Mouse (Mus musculus): ENCODE data around the gene Tcp11l2. TPM values are rescaled to one million over a fixed set of nuclear protein-coding genes. Genes with fewer than 3 reads are reported as not detected.

The Tcp11l2 gene
- total and polyA plus RNA-seq, 3 experiments: 0.81 to 4.3 TPM; not detected in 1

DNA sequence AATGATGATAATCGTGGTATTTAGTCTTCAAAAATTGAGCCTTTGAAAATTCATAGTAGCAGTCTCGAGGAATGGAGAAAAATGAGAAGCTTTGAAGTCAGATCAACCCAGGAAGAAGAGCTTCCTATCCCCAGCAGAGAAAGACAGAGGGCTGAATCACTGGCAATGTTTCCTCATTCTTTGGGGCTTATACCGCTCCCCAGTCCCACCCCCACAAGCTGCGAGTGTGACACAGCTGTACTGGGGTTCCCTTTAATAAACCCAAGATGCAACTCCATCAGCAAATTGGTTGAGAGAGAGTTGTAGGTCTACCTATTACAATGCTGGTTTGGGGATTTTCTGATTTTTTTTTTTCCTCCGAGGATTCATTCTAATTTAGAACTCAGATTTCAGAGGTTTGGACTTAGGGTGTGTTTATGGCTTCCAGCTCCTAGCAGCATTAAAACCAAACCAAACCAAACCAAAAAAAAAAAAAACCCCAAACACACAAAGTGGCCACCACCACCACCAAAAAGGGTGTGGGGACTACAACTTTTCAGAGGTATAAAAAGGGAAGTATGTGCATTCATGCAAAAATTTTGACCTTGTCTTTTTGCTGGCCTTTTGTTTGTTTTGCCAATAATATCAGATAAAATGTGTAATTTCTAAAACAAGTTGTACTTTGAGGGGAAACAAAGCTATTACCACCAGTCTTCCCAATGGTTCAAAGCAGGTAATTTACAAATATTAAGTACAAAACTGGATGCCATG lies 2.6 kb upstream of the Tcp11l2 start:
- Histone ChIP-seq H3K9ac (ENCODE audit: control insufficient read depth, low read depth, low read length, poor library complexity, severe bottlenecking) (0 out of 2 replicates have a peak overlapping the region, but pooled peaks have one; percentile 27), H3K4me3 (ENCODE audit: control insufficient read depth in 1 of 2, insufficient read depth in 1 of 2, low read depth in 2 of 2, low read length in 2 of 2) (no peak overlapping the region), H3K36me3 (ENCODE audit: control insufficient read depth in 1 of 2, insufficient read depth in 2 of 2, low read length in 2 of 2) (peaks cover 0 to 29% of the 10 kb centered on the region in 2 experiments; a peak in 2 of 4 replicates), H3K27ac (ENCODE audit: control insufficient read depth, low read depth, low read length) (peak overlapping the region; percentile 53), H3K27me3 (ENCODE audit: control insufficient read depth in 1 of 2, insufficient read depth in 2 of 2, low read length in 2 of 2) (no peaks in the 10 kb centered on the region), H3K9me3 (replicated peaks; ENCODE audit: insufficient read depth, low read length) (no peaks in the 10 kb centered on the region), H3K79me2 (ENCODE audit: control insufficient read depth, insufficient read depth, low read length, poor library complexity) (no peaks in the 10 kb centered on the region; the same call in 1 of the 2 replicates), H3K4me1 (ENCODE audit: control insufficient read depth in 1 of 2, insufficient read depth in 2 of 2, low read length in 2 of 2) (peaks cover 15 to 23% of the 10 kb centered on the region in 2 experiments)
- peak; percentile 76 for DNase-seq (ENCODE audit: low read depth, low spot score)
- peak; percentile 26; the same call in 1 of the 2 replicates for TF ChIP-seq TBP (IDR thresholded peaks at IDR 0.05; ENCODE audit: low read depth, low read length)
- TF ChIP-seq CHD1 (IDR thresholded peaks at IDR 0.05; ENCODE audit: low read depth, low read length): no peak
- TF ChIP-seq ZKSCAN1 (IDR thresholded peaks at IDR 0.05; ENCODE audit: low read depth, low read length): peak; percentile 37; the same call in 1 of the 2 replicates
- TF ChIP-seq ZNF384 (IDR thresholded peaks at IDR 0.05; ENCODE audit: low read depth, low read length): peak; percentile 93
- peak; percentile 29; the same call in 1 of the 2 replicates for TF ChIP-seq ETS1 (IDR thresholded peaks at IDR 0.05; ENCODE audit: low read depth, low read length)
- no peak for TF ChIP-seq SMC3 (IDR thresholded peaks at IDR 0.05; ENCODE audit: low read depth, low read length)
- TF ChIP-seq NRF1 (IDR thresholded peaks at IDR 0.05; ENCODE audit: insufficient read depth, low read depth, low read length, poor library complexity, severe bottlenecking): no peak
- TF ChIP-seq GATA1 (IDR thresholded peaks at IDR 0.05; ENCODE audit: low read depth, low read length): 0 out of 2 replicates have a peak, but pooled peaks have one; percentile 25
- peak; percentile 30; the same call in 1 of the 2 replicates for TF ChIP-seq MXI1 (IDR thresholded peaks at IDR 0.05; ENCODE audit: low read depth, low read length)
- TF ChIP-seq KAT2A (conservative IDR thresholded peaks at IDR 0.05; ENCODE audit: low read depth, low read length): no peak
- peak; percentile 60 for TF ChIP-seq SIN3A (IDR thresholded peaks at IDR 0.05; ENCODE audit: low read length)
- peak in 1 of 2 experiments; percentile 3; a peak in 1 of 4 replicates for TF ChIP-seq EP300 (IDR thresholded peaks at IDR 0.05; ENCODE audit: low read depth in 1 of 2, low read length in 2 of 2)

DNA sequence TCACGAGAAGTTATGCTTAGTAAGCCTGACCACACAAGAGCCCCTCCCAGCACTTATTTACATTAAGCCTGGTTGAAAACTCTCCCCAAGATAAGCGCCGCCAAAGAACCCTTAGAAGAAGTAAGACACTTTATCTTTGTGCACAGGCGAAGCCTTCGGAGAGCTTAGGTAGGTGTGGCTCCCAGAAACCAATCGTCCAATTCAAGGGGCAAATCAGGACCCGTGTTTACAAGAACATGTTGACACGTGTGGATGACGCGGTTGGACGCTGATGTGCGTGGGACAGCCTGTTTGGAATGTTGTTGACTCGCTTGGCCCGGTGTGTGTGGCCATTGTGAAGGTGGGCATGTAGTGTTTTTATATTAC lies 414 bp upstream of the Tcp11l2 start:
- Histone ChIP-seq H3K4me1 (ENCODE audit: control insufficient read depth in 1 of 2, insufficient read depth in 2 of 2, low read length in 2 of 2) (peaks cover 15 to 32% of the 10 kb centered on the region in 2 experiments), H3K27me3 (ENCODE audit: control insufficient read depth in 1 of 2, insufficient read depth in 2 of 2, low read length in 2 of 2) (no peaks in the 10 kb centered on the region), H3K27ac (ENCODE audit: control insufficient read depth, low read depth, low read length) (peak overlapping the region; percentile 64), H3K36me3 (ENCODE audit: control insufficient read depth in 1 of 2, insufficient read depth in 2 of 2, low read length in 2 of 2) (peaks cover 0 to 37% of the 10 kb centered on the region in 2 experiments; a peak in 2 of 4 replicates), H3K4me3 (ENCODE audit: control insufficient read depth in 1 of 2, insufficient read depth in 1 of 2, low read depth in 2 of 2, low read length in 2 of 2) (peak overlapping the region; percentile 79 to 88), H3K9me3 (replicated peaks; ENCODE audit: insufficient read depth, low read length) (no peaks in the 10 kb centered on the region), H3K79me2 (ENCODE audit: control insufficient read depth, insufficient read depth, low read length, poor library complexity) (no peaks in the 10 kb centered on the region; the same call in 1 of the 2 replicates), H3K9ac (ENCODE audit: control insufficient read depth, low read depth, low read length, poor library complexity, severe bottlenecking) (no peak overlapping the region)
- peak; percentile 98 for DNase-seq (ENCODE audit: low read depth, low spot score)
- peak; percentile 93 for TF ChIP-seq TCF12 (IDR thresholded peaks at IDR 0.05; ENCODE audit: low read depth, low read length)
- peak; percentile 91; the same call in 1 of the 2 replicates for TF ChIP-seq BHLHE40 (IDR thresholded peaks at IDR 0.05; ENCODE audit: borderline replicate concordance, low read depth, low read length)
- no peak for TF ChIP-seq USF2 (IDR thresholded peaks at IDR 0.05; ENCODE audit: borderline replicate concordance in 1 of 2, insufficient read depth in 1 of 2, low read depth in 1 of 2, low read length in 2 of 2)
- peak; percentile 57; the same call in 1 of the 2 replicates for TF ChIP-seq USF1 (IDR thresholded peaks at IDR 0.05; ENCODE audit: low read depth, low read length)
- TF ChIP-seq MXI1 (IDR thresholded peaks at IDR 0.05; ENCODE audit: low read depth, low read length): peak; percentile 94
- no peak for TF ChIP-seq POLR2AphosphoS2 (IDR thresholded peaks at IDR 0.05; ENCODE audit: low read length)
- TF ChIP-seq HCFC1 (IDR thresholded peaks at IDR 0.05; ENCODE audit: low read depth, low read length): peak; percentile 65
- no peak for TF ChIP-seq TBP (IDR thresholded peaks at IDR 0.05; ENCODE audit: low read depth, low read length)
- peak; percentile 71 for TF ChIP-seq ZNF384 (IDR thresholded peaks at IDR 0.05; ENCODE audit: low read depth, low read length)
- TF ChIP-seq MYC (IDR thresholded peaks at IDR 0.05; ENCODE audit: low read depth, low read length): peak; percentile 69; the same call in 1 of the 2 replicates
- peak; percentile 44; the same call in 1 of the 2 replicates for TF ChIP-seq JUND (IDR thresholded peaks at IDR 0.05; ENCODE audit: low read depth, low read length)
- peak; percentile 99 for TF ChIP-seq SIN3A (IDR thresholded peaks at IDR 0.05; ENCODE audit: low read length)
- 0 out of 2 replicates have a peak, but pooled peaks have one; percentile 57 for TF ChIP-seq GABPA (IDR thresholded peaks at IDR 0.05; ENCODE audit: low read depth, low read length)
- TF ChIP-seq RAD21 (IDR thresholded peaks at IDR 0.05; ENCODE audit: low read depth, low read length): no peak
- peak; percentile 46; the same call in 1 of the 2 replicates for TF ChIP-seq MYB (IDR thresholded peaks at IDR 0.05; ENCODE audit: low read depth, low read length)
- TF ChIP-seq SMC3 (IDR thresholded peaks at IDR 0.05; ENCODE audit: low read depth, low read length): no peak
- 0 out of 2 replicates have a peak, but pooled peaks have one; percentile 7 for TF ChIP-seq MEF2A (IDR thresholded peaks at IDR 0.05; ENCODE audit: extremely low read depth, insufficient replicate concordance, low read depth, low read length, poor library complexity, severe bottlenecking)
- TF ChIP-seq CHD1 (IDR thresholded peaks at IDR 0.05; ENCODE audit: low read depth, low read length): no peak
- TF ChIP-seq UBTF (IDR thresholded peaks at IDR 0.05; ENCODE audit: borderline replicate concordance, insufficient read depth, low read depth, low read length): no peak
- TF ChIP-seq TAL1 (IDR thresholded peaks at IDR 0.05; ENCODE audit: low read length): peak; percentile 94
- TF ChIP-seq ZMIZ1 (IDR thresholded peaks at IDR 0.05; ENCODE audit: low read depth, low read length): no peak

Measured in MEL (cell line).